Mouse (Mus musculus) spleen, adult 18-20 months (tissue): Measurements from ENCODE around the gene Esyt1.
"Not testable (repeated sequence)": the region's sequence is repeated elsewhere in the genome, so short reads cannot be mapped to it uniquely, and the experiment has no call there.

ENCODE experiments used
- DNase-seq, 2 experiments: peaks; one replicate each; pipeline ENCODE4 v3.0.0; 2022; ENCODE audit warnings: mixed read lengths in 2 of 2

Gene Esyt1

DNA sequence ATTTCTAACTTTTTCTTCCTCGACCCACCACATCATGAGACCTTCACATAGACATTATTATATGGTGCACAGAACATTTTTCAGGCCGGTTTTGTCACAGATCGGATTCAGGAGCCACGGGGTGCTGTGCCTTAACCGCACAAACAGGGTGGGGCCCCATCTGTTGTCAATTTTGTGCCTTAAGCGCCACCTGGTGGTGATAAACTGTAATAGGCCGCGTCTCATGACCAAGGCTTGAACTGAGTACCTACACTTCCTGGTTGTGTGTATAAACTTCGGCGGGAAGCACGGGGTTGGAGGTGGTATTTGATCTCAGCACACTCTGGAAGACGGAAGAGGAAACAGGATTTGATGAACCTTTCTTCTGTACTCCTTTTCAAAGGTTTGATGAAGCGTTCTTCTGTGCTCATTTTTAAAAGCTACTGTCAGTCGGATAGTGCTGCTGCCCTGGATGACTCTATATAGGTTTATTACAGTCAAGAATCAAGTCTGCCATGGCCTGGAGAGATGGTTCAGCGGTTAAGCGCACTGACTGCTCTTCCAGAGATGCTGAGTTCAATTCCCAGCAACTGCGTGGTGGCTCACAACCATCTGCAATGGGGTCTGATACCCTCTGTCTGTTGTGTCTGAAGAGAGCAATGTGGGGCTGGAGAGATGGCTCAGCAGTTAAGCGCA is 10.7 kb upstream of the Esyt1 start:
- peak; percentile 82 to 83 for DNase-seq

DNA sequence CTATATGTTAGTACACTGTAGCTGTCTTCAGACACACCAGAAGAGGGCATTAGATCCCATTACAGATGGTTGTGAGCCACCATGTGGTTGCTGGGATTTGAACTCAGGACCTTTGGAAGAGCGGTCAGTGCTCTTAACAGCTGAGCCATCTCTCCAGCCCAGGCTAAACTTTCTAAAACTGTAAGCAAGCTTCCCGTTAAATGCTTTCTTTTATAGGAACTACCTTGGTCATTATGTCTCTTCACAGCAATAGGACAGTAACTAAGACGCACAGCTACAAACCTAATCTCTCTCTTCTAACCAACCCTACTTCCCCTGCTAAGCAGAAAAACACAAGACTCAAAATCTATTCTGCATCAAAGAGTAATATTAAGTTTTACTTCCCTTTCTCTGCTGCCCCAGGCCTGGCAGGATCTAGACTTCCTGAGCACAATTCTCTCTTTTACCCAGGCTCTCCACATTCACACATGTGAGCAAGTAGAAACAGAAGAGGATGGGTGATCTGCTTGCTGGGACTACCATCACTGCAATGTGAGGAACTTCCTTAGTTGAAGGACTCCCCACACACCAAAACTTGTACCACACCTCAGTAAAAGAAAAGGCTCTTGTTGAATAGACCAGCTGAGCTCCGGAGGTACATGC is 10.1 kb upstream of the Esyt1 start:
- peak in 1 of 2 experiments; percentile 23 for DNase-seq

DNA sequence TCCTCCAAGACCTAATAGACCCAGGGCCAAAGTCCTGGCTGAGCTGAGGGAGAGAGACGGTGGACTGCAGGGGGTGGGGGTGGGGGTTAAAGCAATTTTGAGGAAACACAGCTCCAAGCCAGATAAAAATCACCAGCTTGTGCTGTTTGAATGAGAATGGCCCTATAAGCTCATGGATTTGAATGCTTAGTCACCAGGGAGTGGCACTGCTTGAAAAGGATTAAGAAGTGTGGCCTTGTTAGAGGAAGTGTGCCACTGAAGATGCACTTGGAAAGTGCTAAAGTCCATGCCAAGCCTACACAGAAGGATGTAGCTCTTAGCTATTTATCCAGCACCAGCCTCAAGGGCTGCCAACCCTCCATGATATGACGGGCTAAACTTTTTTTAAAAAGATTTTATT is 9.5 kb upstream of the Esyt1 start:
- DNase-seq = no peak

DNA sequence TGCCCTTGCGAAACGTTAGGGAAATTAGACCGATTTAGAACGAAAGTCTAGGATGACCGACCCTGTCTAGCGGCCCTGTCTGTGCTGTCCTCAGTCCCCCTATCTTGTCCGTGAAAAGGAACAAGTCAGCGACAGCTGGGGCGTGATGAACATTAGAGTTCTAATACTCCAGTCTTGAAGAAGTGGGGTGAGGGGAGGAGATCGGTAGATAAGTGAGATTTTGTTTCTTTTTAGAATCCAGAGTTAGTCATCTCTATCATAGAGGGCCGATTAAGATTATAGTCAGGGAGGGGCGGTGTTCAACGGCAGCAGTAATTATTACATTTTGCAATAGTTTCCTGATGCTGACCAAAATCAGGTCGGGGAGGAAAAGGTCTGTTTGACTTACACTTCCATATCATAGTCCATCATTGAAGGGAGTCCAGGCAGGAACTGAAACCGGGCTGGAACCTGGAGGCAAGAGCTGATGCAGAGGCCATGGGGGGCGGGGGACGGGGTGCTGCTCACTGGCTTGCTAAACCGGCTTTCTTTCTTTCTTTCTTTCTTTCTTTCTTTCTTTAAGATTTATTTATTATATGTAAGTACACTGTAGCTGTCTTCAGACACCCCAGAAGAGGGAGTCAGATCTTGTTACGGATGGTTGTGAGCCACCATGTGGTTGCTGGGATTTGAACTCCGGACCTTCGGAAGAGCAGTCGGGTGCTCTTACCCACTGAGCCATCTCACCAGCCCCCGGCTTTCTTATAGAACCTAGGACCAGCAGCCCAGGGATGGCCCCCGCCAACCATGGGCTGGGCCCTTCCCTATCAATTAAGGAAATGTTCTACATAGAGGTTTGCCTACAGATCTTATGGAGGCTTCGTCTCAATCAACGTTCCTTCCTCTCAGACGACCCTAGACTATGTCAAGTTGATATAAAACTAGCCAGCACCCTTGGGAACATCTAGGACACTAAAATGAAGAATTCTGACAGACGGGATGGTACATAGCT is 990 bp upstream of the Esyt1 start:
- no peak for DNase-seq

DNA sequence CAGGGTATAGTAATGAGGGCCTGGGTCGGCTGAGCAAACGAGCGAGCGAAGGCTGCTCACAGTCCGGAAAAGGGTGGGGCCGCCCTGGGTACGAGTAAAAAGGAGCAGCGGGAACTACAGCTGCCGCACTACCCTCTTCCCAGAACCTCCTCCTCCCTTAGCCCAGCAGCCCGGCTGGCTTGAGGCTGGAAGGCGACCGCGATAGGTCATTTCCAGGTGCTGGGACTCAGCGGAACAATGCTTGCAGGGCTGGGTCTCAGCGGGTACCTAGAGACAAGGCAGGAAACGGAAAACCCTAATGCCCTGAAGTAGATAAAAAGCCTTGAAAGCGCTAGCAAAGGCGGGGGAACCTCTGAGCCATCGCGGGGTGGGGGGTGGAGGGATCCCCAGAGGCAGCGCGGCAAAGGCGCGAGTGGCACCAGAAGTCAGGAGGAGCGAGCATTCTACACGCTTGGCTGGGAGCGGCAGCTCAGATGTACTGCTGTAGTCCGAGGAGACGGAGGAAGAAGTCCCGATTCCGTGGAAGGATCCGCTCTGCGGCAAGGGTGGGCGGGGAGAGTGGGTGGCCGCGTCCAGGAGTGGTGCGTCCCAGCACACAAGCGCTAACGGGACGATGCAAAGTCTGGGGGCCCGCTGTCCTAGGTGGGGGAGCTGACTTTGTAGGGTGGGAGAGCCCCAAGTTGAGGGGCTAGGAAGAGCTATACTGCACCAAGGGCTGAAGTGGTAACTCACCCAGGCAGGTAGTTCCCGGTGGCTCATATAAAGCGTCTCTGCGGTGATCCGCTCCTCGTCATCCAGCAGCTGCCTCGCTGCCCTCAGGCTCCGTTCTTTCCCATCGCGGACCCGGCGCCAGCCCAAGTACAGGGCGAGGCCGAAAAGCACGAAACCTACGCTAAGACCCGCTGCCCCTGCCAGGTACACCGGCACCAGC is 674 bp downstream of the Esyt1 start:
- peak; percentile 66 to 70 for DNase-seq

DNA sequence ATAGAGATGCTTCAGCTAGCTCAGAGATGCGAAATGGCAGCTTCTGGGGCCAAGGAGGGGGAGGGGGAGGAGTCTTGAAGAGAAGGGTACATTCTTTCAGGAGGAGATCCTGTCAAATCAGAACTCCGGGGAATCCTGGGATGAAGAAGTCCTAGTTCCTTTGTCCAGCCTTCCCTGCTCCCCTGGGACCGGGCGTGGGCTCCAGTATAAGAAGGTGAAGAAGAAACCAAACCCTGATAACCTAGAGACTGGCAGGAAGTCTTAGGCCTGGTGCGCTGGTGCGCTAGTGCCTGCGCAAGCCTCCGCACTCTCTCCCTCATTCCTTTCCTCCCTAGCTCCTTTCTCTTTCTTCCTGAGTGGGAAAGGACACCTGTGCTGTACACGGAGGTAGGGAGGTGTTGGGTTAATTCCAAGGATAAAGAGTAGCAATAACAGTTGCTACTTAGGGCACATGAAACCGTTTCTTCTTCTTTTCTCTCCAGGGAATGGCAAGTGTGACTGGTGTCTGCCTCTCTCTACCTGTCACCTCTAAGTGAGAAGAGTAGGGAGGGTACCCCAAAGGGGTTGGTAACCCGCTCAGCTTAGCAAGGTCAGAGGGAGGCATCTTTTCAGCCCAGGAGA is 1.4 kb downstream of the Esyt1 start:
- peak in 1 of 2 experiments; percentile 45 for DNase-seq

DNA sequence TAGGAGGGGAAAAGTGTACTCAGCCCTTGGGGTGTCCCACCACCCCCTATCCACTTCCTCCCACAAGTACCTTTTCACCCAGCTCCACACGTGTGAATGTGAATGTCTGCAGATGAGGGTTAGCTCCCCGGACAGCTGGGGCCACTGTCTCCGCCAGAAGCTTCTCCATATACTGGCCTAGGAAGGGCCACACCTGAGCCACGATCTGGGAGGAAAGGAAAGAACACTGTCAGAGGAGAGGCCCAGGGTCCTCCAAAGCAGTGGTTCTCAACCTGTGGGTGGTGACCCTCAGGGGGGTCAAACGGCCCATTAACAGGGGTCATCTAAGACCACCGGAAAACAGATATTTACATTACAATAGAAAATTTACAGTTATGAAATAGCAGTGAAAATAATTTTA is 3.3 kb downstream of the Esyt1 start:
- DNase-seq = no peak

DNA sequence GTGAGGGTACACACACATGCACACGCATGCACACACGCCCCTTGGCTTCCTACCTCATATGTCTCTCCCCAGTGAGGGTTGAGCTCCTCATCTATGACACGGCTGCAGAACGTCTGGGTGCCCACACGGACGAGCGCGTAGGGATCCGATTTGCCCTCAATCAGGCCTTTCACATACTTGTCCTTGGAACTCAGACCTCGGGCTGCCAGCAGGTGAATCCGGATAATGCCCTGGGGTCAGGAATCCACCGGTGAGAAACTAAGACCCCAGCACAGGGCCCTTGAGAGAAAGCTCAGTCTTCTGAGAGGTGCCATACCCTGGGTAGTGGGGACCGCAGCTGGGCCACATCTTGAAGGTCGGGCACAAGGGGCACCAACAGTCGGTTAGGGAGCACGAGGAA is 5.1 kb downstream of the Esyt1 start:
- no peak for DNase-seq

DNA sequence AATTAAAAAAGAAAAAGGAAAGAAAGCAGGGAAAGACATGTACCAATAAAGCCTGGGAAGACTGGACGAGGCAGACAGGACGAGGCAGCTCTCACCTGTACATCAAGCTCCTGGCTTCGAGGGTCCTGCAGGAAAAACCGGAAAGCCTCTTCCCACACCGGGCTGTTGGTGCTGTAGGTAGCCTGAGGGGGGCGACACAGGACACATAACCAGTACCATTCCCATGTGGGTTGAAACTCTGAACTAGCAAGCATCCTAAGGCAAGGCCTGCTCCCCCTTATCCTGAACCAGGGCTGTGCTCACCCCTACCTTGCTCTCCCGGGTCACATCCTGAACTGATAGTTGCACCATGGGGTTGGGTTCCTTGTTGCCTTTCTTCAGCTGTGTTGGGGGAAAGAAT is 6.8 kb downstream of the Esyt1 start:
- DNase-seq = peak in 1 of 2 experiments; percentile 49

DNA sequence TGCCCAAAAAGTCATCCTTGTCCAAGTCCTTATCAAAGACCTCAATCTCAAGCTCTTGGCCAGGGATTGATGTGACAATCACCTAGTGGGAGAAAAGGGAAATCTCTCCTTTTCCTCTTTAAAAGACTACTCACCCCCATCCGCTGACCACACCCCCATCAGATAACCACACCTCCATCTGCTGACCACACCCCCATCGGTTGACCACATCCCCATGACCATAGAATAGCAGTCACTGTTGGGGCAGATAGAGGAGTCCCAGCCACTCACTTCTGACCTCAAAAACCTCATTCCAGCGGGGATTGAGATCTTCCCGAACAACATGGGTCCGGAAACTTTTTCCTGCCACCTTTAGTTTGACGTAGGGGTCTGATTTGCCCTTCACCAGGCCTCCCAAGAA is 9.0 kb downstream of the Esyt1 start:
- no peak for DNase-seq

DNA sequence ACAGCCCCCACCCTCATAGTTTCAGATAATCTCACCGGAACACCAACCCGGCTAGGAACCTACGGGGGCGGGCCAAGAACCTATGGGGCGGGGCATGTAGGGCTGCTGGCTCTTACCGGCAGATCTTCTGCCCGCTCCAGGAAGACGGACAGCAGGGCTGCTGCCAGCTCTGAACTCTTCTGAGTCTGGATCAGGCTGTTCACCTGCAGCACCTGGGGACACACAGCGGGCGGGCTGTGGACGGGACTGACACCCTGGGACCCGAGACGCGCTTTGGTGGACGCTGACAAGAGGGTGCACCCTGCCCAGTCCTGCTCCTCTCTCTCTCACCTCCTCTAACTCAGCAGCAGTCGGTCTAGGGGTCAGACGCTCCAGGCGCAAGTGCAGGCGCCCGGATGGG is 9.6 kb downstream of the Esyt1 start:
- DNase-seq = no peak

DNA sequence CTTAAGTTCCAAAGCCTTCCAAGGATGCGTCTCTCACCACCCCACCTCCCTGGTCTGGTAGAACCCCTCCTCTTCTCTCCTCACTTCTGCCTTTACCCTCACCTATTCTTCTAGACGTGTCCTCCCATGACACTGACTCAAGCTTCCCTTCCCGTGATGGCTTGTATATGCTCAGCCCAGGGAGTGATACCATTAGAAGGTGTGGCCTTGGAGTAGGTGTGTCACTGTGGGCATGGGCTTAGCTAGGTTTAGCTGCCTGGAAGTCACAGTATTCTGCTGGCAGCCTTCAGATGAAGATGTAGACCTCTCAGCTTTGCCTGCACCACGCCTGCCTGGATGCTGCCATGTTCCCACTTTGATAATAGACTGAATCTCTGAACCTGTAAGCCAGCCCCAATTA is 10.6 kb downstream of the Esyt1 start:
- no peak for DNase-seq

DNA sequence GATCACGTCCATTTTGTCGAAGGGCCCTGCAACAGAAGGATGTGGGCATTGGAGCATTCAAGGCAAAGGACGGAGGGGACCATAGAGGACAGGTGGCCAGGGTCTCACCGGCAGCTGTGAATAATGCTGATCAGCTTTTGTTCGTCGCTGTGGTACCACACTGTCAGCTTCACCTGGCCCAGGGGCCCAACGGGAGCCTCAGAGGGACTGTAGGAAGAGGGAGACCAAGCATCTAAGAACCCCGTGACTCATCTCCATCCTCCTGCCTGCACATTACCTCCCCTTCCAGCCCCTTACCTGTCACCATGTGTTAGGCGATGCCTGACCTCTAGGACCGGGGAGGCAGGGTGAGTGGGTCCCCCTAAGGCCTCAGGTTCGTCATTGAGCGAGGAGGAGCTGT is 13.9 kb downstream of the Esyt1 start:
- DNase-seq = no peak

DNA sequence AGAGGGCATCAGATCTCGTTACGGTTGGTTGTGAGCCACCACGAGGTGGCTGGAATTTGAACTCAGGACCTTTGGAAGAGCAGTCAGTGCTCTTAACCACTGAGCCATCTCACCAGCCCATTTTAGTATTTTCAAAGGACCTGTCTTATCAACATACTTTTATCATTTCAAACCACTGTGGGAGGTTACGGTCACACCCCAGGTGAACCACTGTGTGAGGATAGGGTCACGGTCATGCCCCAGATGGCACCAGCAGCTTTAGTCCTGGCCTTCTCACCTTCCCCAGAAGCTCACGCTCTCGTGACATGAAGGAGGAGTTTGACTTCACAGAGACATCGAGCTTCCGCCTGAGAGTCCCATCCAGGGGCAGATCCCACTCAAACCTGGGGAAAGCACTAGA is 14.5 kb downstream of the Esyt1 start:
- no peak for DNase-seq

DNA sequence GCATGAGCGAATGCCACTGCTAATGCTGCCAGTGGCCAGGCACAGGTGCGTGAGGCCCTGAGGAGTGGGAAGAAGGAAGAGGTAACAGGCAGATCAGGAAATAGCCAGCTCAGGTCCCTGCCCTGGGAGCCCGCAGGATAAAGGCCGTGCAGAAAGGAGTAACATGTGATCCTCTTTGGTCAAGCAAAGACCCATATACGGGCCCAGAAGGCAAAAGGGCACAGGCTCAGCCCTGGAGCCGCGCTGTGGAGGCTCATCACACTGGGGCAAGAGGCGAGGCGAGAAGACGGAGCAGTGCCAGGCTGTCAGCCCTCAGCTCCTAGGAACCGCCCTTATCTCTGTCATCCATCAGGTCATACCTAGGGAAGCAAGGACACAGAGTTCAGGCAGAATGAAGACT is 15.4 kb downstream of the Esyt1 start:
- DNase-seq = no peak

DNA sequence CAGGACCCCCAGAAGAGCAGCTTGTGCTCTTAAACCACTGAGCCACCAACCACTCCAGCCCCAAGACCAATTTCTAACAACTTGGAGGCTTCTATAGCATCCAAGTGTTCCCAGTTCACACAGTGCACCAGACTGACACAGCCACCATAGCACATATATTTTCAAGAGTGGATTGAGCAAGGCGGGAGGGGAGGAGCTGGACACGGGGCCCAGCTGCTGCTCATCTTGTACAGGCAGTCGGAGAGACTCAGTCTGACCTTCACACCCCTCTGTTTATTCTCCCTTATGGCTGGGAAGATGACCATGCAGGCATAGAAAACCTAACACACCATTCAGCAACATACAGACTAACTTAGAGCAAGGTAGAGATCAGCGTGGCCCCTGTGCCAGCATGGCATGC is 15.8 kb downstream of the Esyt1 start:
- no peak for DNase-seq

DNA sequence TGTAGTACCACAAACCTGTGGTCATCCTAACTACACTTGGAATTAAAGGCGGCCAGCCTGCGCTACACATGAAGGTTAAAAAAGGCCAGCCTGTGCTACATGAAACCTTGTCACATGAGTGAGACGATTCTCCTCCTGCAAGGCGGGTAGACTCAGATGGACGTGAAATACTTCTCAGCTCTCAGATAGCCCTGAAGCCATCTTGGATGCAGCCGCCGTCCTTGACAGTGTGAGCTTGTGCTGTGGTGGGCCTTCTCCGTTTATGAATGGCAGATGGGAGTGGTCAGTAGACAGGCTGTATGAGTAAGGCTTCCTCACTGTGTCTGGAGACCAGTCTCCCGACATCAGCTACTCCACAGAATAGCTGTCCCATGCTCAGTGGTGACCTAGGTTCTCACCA is 16.5 kb downstream of the Esyt1 start:
- DNase-seq = no peak

DNA sequence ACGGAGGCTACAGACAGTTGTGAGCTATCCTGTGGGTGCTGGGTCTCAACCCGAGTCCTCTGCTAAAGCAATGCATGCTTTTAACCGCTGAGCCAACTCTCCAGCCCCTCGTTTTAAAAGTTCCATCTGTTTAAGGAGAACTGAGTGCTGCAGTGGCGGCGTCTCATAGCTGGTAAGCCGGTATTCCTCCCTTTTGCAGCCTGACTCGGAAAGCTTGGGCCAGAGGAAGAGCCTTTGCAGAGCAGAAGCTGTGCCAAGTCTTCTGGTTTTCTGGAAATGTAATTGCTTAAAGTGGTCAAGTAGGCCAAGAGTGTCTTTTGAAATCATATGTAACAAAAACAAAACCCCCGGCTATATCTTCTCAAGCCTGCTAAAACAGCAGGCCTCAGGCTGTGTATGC is 17.4 kb downstream of the Esyt1 start:
- DNase-seq = no peak

DNA sequence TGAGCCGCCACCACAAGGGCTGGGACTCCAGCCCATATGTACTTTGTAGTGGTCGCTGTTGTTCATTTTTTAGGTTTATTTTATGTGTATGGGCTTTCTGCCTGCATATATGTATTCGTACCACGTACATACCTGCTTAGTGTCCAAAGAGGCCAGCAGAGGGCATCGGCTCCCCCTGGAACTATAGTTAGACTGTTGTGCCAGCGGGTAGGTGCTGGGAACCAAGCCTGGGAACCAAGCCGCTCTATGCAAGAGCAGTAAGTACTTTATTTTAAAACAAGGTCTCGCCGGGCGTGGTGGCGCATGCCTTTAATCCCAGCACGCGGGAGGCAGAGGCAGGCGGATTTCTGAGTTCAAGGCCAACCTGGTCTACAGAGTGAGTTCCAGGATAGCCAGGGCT is 19.7 kb downstream of the Esyt1 start:
- no peak for DNase-seq

DNA sequence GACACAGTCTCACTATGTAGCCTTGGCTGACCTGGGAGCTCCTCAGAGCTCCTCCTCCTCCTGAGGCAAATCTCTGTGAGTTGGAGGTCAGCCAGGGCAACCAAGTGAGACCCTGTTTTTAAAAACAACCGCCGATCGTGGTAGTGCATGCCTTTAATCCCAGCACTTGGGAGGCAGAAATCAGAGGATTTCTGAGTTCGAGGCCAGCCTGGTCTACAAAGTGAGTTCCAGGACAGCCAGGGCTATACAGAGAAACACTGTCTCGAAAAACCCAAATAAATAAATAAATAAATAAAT is 20.4 kb downstream of the Esyt1 start:
- DNase-seq = not testable (repeated sequence)

DNA sequence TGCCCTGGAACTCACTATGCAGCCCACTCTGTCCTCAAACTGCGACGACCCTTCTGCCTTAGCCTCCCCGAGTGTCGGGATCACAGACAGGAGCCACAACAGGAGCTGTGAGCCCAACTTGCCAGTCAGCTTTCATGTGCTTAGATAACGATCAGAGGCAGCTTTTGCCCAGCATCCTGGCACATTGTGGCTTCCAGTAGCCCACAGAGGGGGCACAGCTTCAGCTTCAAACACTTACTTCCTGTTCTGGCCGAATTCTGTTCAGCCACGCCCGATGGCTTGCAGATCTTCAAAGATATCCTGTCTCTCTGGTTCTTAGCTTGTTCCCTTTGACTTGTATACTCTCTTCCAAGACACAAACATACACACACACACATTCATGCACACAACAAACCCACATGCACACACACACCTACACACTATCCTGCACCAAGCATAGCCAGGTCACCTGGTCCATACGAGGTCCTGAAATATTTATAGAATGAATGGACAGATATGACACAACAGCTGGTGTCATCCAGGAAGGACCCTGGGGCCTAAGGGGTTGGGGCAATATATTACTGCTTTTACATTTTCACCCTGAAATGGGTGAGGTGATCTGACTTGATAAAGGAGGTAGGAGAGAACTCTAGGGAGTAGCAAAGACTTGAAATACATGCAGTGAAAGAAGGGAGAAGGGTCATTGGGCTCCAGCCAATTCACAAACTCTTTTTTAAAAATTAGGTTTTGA is 20.9 kb downstream of the Esyt1 start:
- DNase-seq = no peak

DNA sequence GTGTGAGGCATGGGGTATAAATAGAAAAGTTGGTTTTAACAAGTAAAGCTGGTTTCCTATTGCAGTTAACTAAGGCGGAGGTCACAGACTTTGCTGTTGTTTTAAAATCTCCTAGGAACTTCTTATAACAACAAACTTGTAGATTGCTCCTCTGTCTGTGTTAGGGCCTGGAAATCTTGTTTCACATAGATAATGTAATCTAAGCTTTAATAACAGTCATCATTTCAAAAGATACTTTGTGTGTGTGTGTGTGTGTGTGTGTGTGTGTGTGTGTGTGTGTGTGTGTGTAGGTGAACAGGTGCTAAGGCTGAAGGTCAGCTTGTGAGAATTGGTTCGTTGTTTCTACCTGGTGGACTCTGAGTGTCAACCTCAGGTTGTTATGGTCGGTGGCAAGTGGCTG is 21.7 kb downstream of the Esyt1 start:
- DNase-seq = no peak
